Mouse (Mus musculus): ENCODE results near the gene Adgre5. TPM values are rescaled to one million over a fixed set of nuclear protein-coding genes. Genes with fewer than 3 reads are reported as not detected.

The Adgre5 gene
- total RNA-seq, 1 experiment from 2014 or later = 47.5 TPM

GRCm38 (mm10) chr8:83722631-83723030 lies 18.5 kb downstream of the Adgre5 start:
- DNase-seq = no peak

- DNase-seq = peak; percentile 75
Observed at GRCm38 (mm10) chr8:83721405-83722025, 19.6 kb downstream of the Adgre5 start.

GRCm38 (mm10) chr8:83719693-83720092 lies 21.4 kb downstream of the Adgre5 start:
- DNase-seq = no peak

- no peak for DNase-seq
Observed at GRCm38 (mm10) chr8:83719048-83719447, 22.1 kb downstream of the Adgre5 start.

DNA sequence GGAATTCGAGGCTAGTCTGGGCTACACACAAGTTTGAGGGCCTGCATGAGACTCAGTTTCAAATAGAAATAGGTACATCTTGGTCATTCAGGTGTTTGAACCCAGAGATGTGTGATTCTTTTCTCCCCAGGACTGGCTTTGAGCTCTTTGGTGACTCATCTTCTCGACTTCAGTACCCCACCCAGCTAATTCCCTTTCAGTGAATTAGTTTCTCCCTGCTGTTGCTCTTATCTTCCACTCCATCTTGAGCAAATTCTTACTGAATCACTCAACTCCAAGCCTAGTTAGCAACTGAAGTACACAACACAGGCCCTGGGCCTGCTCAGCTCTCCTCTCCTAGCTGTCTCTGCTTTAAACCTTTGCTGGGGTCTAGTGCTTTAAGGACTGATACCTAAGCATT lies 24.6 kb downstream of the Adgre5 start:
- DNase-seq = no peak

DNA sequence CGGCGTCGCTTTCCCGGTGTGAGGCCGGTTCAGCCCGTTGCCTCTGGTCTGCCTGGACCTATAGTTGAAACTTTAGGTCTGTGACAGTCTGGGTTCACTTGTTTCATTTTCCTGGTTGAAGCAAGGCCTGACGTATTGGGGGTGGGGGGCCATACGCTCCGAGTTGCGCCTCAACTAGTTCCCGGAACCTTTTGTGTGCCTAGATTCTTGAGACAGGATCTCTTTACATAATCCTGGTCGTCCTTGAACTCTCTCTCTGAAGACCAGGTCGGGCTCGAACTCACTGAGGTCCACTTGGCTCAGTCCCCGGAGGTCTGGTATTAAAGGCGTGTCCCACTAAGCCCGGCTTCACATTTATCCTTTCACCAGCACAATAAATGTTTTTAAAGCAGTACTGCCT lies 25.4 kb downstream of the Adgre5 start:
- DNase-seq = peak; percentile 28

- peak; percentile 97 for DNase-seq
Observed at GRCm38 (mm10) chr8:83715031-83715690, 26.0 kb downstream of the Adgre5 start, which contains the start of gene Ddx39. TSS of gene Ddx39 (plus strand) at chr8:83715177.

- DNase-seq = no peak
Observed at GRCm38 (mm10) chr8:83714676-83715030, 26.5 kb downstream of the Adgre5 start.

GRCm38 (mm10) chr8:83707554-83707953 lies 33.6 kb downstream of the Adgre5 start:
- DNase-seq = no peak

GRCm38 (mm10) chr8:83706411-83706810 lies 34.7 kb downstream of the Adgre5 start:
- DNase-seq = no peak

GRCm38 (mm10) chr8:83703426-83703825 lies 37.7 kb downstream of the Adgre5 start:
- DNase-seq = no peak

GRCm38 (mm10) chr8:83700423-83701085 lies 40.6 kb downstream of the Adgre5 start:
- DNase-seq = peak; percentile 66

DNA sequence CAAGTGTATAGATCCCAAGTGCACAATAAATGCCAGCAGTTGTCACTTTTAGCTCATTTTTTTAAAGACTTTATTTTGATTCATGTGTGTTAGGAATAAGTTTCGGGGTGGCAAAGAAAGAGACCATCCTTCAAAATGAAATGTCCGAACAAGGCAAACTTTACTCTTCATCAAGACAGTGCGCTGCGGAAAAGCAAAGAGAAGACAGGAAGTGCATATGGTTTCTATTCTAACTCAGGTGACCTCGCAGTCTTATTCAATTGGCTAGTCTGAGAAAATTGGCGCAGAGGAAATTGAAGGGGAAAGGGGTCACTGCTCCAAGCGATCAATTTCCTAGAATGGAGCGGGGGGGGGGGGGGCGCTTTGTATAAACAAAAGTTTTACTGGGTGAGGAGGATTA lies 41.6 kb downstream of the Adgre5 start:
- no peak for DNase-seq

GRCm38 (mm10) chr8:83698661-83699453 lies 42.3 kb downstream of the Adgre5 start, which contains the start of gene Pkn1:
TSS of gene Pkn1 (minus strand) at chr8:83699179.
- peak; percentile 90 for DNase-seq

DNA sequence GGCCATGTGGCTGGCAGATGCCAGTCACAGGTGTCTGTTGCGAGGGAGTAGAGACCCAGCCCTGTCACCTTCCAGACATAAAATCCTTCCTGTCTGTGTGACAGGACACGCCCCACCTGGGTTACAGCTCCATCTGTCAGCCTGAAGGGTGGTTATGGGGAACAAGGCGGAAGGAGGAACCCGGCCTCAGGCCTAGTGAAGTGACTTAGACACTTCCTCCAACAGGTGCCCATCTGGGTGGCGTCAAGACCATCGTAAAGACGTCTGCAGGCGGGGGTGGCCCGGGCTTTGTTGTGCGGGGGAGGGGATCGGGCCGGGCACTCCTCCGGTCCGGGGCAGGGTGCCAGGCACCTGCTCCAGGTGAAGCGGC lies 42.9 kb downstream of the Adgre5 start:
- peak; percentile 64 for DNase-seq

DNA sequence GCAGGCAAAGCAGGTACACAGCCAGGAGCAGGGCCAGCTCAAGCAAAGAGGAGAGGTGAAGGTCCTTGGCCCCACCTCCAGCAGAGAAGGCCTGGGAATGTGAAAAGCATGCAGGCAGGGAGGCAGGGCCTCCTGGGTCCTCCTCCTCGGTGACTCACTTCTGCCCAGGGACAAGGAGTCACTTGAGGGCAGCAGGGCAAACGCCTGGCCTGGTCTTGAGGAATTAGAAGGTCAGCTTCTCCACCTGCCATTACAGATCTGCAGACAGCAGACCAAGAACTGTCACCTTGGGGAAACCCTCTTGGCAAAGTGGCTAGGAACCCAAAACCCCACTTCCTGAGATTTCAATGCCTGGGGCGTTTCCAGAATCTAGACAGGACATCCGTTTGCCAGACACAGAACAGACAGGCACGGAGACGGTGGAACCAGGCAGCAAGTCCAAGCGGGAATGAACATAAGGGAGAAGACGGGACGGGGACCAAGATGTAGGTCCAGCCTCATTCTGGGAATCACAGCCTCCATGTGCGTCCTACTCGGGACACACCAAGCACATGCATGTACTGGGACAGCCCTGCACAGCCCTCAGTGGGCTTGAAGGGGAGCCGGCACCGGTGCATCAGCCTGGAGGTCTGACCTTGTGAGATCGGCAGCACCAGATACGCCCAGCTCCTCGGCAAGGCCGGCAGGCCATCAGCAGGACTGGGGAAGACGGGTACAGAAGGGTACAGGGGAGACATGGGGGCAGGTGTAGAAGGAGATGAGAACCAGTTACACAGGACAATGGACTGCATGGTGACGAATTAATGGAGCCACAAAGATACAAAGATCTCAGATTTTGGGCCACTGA lies 43.5 kb downstream of the Adgre5 start:
- peak; percentile 89 for DNase-seq

DNA sequence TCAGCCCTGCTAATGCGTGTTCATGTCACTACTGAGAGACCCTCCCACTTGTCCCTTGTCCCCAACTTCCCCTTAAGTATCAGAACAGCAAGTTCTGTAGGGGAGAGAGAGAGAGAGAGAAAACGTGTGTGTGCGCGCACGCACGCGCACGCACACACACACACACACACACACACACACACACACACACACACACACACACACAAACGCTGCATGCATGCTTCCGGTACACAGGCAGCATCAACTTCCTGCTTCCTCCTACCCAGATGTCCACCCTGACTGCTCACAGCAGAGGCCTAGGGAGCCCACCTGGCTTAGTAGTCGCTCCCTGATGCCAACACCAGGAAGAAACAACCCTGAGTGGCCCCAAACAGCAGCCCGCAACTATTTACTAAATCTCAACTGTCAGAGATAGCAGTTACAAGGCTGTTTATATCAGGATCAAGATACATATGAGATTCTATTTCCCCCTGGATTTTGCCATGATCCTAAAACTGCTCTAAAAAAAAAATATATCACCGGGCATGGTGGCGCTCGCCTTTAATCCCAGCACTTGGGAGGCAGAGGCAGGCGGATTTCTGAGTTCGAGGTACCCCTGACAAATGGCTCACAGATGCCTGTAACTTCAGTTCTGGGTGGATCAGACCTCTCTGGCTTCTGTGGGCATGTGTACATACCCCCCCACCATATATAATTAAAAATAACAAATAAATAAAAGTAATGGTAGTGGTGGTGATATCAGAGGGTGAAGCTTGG lies 45.6 kb downstream of the Adgre5 start:
- DNase-seq = no peak

DNA sequence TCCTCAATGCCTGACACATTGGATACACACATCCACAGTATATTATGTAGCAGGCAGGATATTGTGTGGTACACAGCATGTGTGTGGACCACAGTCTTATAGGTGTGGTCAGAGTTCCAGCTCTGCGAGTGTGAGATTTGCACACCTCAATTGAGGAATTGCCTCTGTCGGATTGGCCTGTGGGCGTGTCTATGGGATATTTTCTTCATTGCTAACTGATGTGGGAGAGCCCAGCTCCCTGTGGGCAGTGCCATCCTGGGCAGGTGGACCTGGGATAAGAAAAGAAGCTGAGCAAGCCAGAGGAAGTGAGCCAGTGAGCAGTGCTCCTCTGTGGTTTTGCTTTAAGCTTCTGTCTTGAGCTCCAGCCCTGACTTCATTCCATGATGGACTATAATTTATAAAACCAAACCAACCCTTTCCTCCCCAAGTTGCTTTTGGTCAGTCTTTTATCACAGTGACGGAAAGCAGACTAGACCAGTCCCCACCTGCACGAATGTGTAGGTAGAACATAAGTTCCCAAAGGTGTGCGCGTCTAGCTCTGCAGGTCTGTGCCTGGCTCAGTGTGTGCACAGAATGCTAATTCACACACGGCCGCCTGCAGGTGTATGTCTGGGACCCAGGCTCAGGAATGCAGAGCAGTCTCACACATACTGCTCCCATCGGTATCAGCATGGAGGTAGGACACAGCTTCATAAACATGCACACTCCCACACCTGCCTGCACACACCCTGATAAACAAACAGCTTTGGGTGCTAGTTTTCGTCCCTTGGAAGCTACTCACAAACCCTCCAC lies 46.6 kb downstream of the Adgre5 start:
- DNase-seq = no peak

DNA sequence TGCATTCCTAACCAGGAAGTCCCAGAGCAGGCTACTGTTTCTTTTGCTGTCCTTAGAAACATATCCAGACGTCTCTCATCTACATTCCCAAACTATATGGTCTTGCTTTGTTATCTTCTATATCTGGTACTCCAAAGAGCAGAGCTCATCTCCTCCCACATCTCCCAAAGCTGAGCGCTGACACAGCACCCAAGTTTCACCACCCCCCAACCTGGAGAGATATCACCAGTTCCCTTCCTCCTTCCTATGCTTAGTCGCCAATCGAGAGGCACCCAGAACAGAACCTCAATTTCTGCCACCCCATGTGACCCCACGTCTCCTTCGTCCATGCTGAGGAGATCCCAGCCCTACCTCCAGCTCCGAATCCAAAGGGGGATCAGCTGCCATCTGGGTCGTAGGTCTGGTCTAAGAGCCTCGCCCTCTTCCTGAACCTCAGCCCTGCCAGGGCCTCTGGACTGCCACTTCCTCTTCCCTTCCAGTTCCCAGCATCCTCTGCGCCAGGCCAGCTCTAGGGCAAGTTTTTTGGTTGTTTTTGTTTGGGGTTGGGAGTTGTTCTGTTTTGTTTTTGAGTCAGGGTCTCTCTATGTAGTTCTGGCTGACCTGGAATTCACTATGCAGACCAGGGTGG lies 47.4 kb downstream of the Adgre5 start:
- peak; percentile 50 for DNase-seq

DNA sequence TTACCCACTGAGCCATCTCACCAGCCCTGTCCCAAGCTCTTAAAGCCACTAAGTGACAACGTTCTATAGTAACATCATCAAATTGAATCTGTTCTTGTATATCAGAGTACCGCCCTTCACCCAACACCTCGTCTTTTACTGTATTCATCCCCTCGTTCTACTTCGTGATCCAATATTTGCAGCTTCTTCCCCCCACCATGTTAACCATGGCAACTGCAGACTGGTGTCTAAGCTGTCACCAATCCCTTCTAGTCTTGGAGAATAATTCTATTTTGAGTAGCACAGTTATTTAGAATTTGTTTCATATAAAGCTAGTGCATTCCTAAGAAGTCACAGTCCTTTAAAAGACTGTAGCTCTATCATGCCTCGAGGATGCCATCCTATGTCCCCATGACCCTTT lies 51.9 kb downstream of the Adgre5 start:
- no peak for DNase-seq
